Mouse (Mus musculus) testis, adult 2 months (tissue): ENCODE data around the gene Slc36a4. TPM values are rescaled to one million over a fixed set of nuclear protein-coding genes. Genes with fewer than 3 reads are reported as not detected.

Experiments used
- H3K27ac ChIP-seq: fragments of 200-500 bp; 2 replicates; pipeline ENCODE4 v1.5.1; 2012; ENCODE audit warnings: low read depth, low read length; ENCODE audit not compliant: control insufficient read depth, insufficient read depth
- H3K27me3 ChIP-seq: fragments of 200-500 bp; 2 replicates; pipeline ENCODE4 v1.6.1; 2012; ENCODE audit warnings: mild to moderate bottlenecking, low read length, moderate library complexity; ENCODE audit not compliant: control insufficient read depth, insufficient read depth
- H3K36me3 ChIP-seq: fragments of 200-500 bp; 2 replicates; pipeline ENCODE4 v1.6.1; 2012; ENCODE audit warnings: mild to moderate bottlenecking, low read length; ENCODE audit not compliant: control insufficient read depth, insufficient read depth
- H3K4me1 ChIP-seq: fragments of 200-500 bp; 2 replicates; pipeline ENCODE4 v1.6.1; 2012; ENCODE audit warnings: low read length; ENCODE audit not compliant: control insufficient read depth, insufficient read depth
- H3K4me3 ChIP-seq: fragments of 200-500 bp; 2 replicates; pipeline ENCODE4 v1.5.1; 2012; ENCODE audit warnings: low read depth, mild to moderate bottlenecking, low read length, moderate library complexity, mixed read lengths; ENCODE audit not compliant: control insufficient read depth
- CTCF ChIP-seq: fragments of 200-500 bp; IDR thresholded peaks from 2 replicates; pipeline ENCODE4 v1.5.1; 2012; ENCODE audit warnings: low read depth, mild to moderate bottlenecking, inconsistent platforms, low read length, moderate library complexity; ENCODE audit not compliant: control insufficient read depth, insufficient read depth, insufficient replicate concordance
- POLR2A ChIP-seq: fragments of 200-500 bp; IDR thresholded peaks from 2 replicates; pipeline ENCODE4 v1.6.1; 2012; ENCODE audit warnings: low read depth, mild to moderate bottlenecking, inconsistent platforms, low read length, moderate library complexity; ENCODE audit not compliant: control insufficient read depth
- polyA plus RNA-seq: library from polyadenylated mRNA; depleted of rRNA; stranded (reverse); fragments of >200 nt; gene quantifications from 2 replicates; pipeline ENCODE4 v1.2.3, GENCODE M21; 2012

Gene Slc36a4
- polyA plus RNA-seq, 1 experiment: 9.8 TPM

GRCm38 (mm10) chr9:15714792-15715191 lies 5.3 kb downstream of the Slc36a4 start:
- H3K4me3 ChIP-seq: no peak overlapping the region
- no peaks in the 10 kb centered on the region for H3K36me3 ChIP-seq
- no peak for TF ChIP-seq CTCF
- no peak for TF ChIP-seq POLR2A
- H3K27me3 ChIP-seq: no peaks in the 10 kb centered on the region
- no peak overlapping the region for H3K27ac ChIP-seq
- H3K4me1 ChIP-seq: peaks cover 4% of the 10 kb centered on the region

- Histone ChIP-seq H3K4me1 (no peaks in the 10 kb centered on the region), H3K27me3 (no peaks in the 10 kb centered on the region), H3K27ac (no peak overlapping the region), H3K4me3 (no peak overlapping the region), H3K36me3 (no peaks in the 10 kb centered on the region)
- TF ChIP-seq POLR2A (no peak), CTCF (no peak)
These were observed 5.9 kb downstream of the Slc36a4 start for GRCm38 (mm10) chr9:15715193-15715989.

GRCm38 (mm10) chr9:15717363-15717762 lies 7.8 kb downstream of the Slc36a4 start:
- Histone ChIP-seq H3K4me3 (no peak overlapping the region), H3K27ac (no peak overlapping the region)
- TF ChIP-seq POLR2A: no peak
- TF ChIP-seq CTCF: no peak

GRCm38 (mm10) chr9:15718295-15718694 lies 8.8 kb downstream of the Slc36a4 start:
- H3K27ac ChIP-seq: no peak overlapping the region
- H3K4me3 ChIP-seq: no peak overlapping the region
- H3K27me3 ChIP-seq: no peaks in the 10 kb centered on the region
- no peaks in the 10 kb centered on the region for H3K36me3 ChIP-seq
- TF ChIP-seq POLR2A (no peak), CTCF (no peak)
- no peaks in the 10 kb centered on the region for H3K4me1 ChIP-seq

More at GRCm38 (mm10) chr9:15717363-15717762, 7.8 kb downstream of the Slc36a4 start:
- no peaks in the 10 kb centered on the region for H3K36me3 ChIP-seq
- H3K27me3 ChIP-seq: no peaks in the 10 kb centered on the region
- no peaks in the 10 kb centered on the region for H3K4me1 ChIP-seq

GRCm38 (mm10) chr9:15719594-15719993 lies 10.1 kb downstream of the Slc36a4 start:
- Histone ChIP-seq H3K4me3 (no peak overlapping the region), H3K36me3 (no peaks in the 10 kb centered on the region), H3K27me3 (no peaks in the 10 kb centered on the region), H3K27ac (no peak overlapping the region), H3K4me1 (no peaks in the 10 kb centered on the region)
- TF ChIP-seq POLR2A: no peak
- TF ChIP-seq CTCF: no peak

- TF ChIP-seq CTCF (no peak), POLR2A (no peak)
- Histone ChIP-seq H3K36me3 (no peaks in the 10 kb centered on the region), H3K27ac (no peak overlapping the region)
These were observed 11.0 kb downstream of the Slc36a4 start for GRCm38 (mm10) chr9:15720556-15720955.

GRCm38 (mm10) chr9:15721226-15721833 lies 11.8 kb downstream of the Slc36a4 start:
- Histone ChIP-seq H3K27me3 (no peaks in the 10 kb centered on the region), H3K4me3 (no peak overlapping the region), H3K27ac (no peak overlapping the region), H3K4me1 (no peaks in the 10 kb centered on the region), H3K36me3 (no peaks in the 10 kb centered on the region)
- TF ChIP-seq CTCF (no peak), POLR2A (no peak)

More at GRCm38 (mm10) chr9:15720556-15720955, 11.0 kb downstream of the Slc36a4 start:
- no peaks in the 10 kb centered on the region for H3K4me1 ChIP-seq
- no peaks in the 10 kb centered on the region for H3K27me3 ChIP-seq
- H3K4me3 ChIP-seq: no peak overlapping the region
